Mouse (Mus musculus): ENCODE data around the gene Lgals1. TPM values are rescaled to one million over a fixed set of nuclear protein-coding genes. Genes with fewer than 3 reads are reported as not detected.

Lgals1 gene
- polyA plus RNA-seq, 1 experiment = 13,722 TPM

- Histone ChIP-seq H3K36me3 (ENCODE audit: control insufficient read depth, insufficient read depth) (peaks cover 24% of the 10 kb centered on the region), H3K4me3 (no peak overlapping the region), H3K79me2 (ENCODE audit: control insufficient read depth, insufficient read depth) (peaks cover 9% of the 10 kb centered on the region), H3K27me3 (ENCODE audit: control insufficient read depth, insufficient read depth, insufficient read length) (no peaks in the 10 kb centered on the region), H3K4me2 (ENCODE audit: low read depth) (no peak overlapping the region), H3ac (ENCODE audit: control insufficient read depth, insufficient read length) (no peak overlapping the region)
- no peak for TF ChIP-seq MYOD1 (IDR thresholded peaks at IDR 0.05; ENCODE audit: control insufficient read depth in 1 of 3, insufficient read length in 2 of 3, low read depth in 2 of 3)
- no peak for TF ChIP-seq USF1 (IDR thresholded peaks at IDR 0.05; ENCODE audit: low read depth)
- TF ChIP-seq MAX (IDR thresholded peaks at IDR 0.05; ENCODE audit: low read depth) = no peak
- no peak for TF ChIP-seq POLR2A (IDR thresholded peaks at IDR 0.05; ENCODE audit: insufficient read length, low read depth)
- TF ChIP-seq POLR2AphosphoS2 (IDR thresholded peaks at IDR 0.05; ENCODE audit: insufficient read length, low read depth) = no peak
- no peak for TF ChIP-seq CEBPB (IDR thresholded peaks at IDR 0.05; ENCODE audit: insufficient read depth, poor library complexity, severe bottlenecking)
- no peak for TF ChIP-seq MYOG (IDR thresholded peaks at IDR 0.05; ENCODE audit: control insufficient read depth in 1 of 3, insufficient read depth in 1 of 3, insufficient read length in 2 of 3, low read depth in 2 of 3)
- TF ChIP-seq TCF3 (IDR thresholded peaks at IDR 0.05; ENCODE audit: insufficient read length, low read depth) = no peak
- no peak for TF ChIP-seq E2F4 (IDR thresholded peaks at IDR 0.05; ENCODE audit: insufficient read depth)
- no peak for TF ChIP-seq SRF (IDR thresholded peaks at IDR 0.05; ENCODE audit: control insufficient read depth, insufficient read length, low read depth)
- no peak for TF ChIP-seq REST (IDR thresholded peaks at IDR 0.05; ENCODE audit: insufficient read depth, insufficient read length)
- TF ChIP-seq TCF12 (IDR thresholded peaks at IDR 0.05; ENCODE audit: insufficient read depth, poor library complexity, severe bottlenecking) = no peak
Measured at GRCm38 (mm10) chr15:78880432-78880831, 46.1 kb upstream of the Lgals1 start.

- Histone ChIP-seq H3K4me3 (no peak overlapping the region), H3K36me3 (ENCODE audit: control insufficient read depth, insufficient read depth) (peaks cover 29% of the 10 kb centered on the region), H3ac (ENCODE audit: control insufficient read depth, insufficient read length) (no peak overlapping the region), H3K27me3 (ENCODE audit: control insufficient read depth, insufficient read depth, insufficient read length) (no peaks in the 10 kb centered on the region), H3K4me2 (ENCODE audit: low read depth) (no peak overlapping the region), H3K79me2 (ENCODE audit: control insufficient read depth, insufficient read depth) (peaks cover 9% of the 10 kb centered on the region)
- TF ChIP-seq SRF (IDR thresholded peaks at IDR 0.05; ENCODE audit: control insufficient read depth, insufficient read length, low read depth) (no peak), TCF12 (IDR thresholded peaks at IDR 0.05; ENCODE audit: insufficient read depth, poor library complexity, severe bottlenecking) (no peak), TCF3 (IDR thresholded peaks at IDR 0.05; ENCODE audit: insufficient read length, low read depth) (no peak), CEBPB (IDR thresholded peaks at IDR 0.05; ENCODE audit: insufficient read depth, poor library complexity, severe bottlenecking) (no peak), MYOG (IDR thresholded peaks at IDR 0.05; ENCODE audit: control insufficient read depth in 1 of 3, insufficient read depth in 1 of 3, insufficient read length in 2 of 3, low read depth in 2 of 3) (no peak), REST (IDR thresholded peaks at IDR 0.05; ENCODE audit: insufficient read depth, insufficient read length) (no peak), MAX (IDR thresholded peaks at IDR 0.05; ENCODE audit: low read depth) (no peak), POLR2A (IDR thresholded peaks at IDR 0.05; ENCODE audit: insufficient read length, low read depth) (no peak), E2F4 (IDR thresholded peaks at IDR 0.05; ENCODE audit: insufficient read depth) (no peak)
Measured at GRCm38 (mm10) chr15:78881828-78882227, 44.7 kb upstream of the Lgals1 start.

DNA sequence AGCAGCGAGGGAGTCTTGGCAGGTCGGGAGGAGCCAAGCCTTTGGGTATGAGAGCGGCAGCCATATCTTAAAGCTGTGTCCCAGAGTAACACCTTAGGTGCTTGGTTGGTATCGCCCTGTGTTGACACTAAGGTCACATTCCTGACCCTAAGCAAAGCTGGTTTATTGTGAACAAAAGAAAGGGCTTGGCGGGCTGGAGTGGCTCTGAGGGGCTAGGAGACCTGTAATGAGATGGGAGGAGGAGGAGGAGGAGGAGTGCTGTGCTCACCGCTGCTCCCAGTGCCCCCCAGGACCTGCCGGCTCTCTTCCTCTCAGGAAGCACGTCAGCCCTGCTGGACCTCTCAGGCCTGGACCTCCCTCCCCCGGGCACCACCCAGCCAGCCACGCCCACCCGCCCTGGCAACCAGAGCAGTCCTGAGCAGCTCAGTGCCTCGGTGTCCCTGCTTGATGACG, 37.1 kb upstream of the Lgals1 start:
- Histone ChIP-seq H3K36me3 (ENCODE audit: control insufficient read depth, insufficient read depth) (peaks cover 37% of the 10 kb centered on the region), H3K27me3 (ENCODE audit: control insufficient read depth, insufficient read depth, insufficient read length) (no peaks in the 10 kb centered on the region), H3ac (ENCODE audit: control insufficient read depth, insufficient read length) (no peak overlapping the region), H3K4me3 (no peak overlapping the region), H3K79me2 (ENCODE audit: control insufficient read depth, insufficient read depth) (no peaks in the 10 kb centered on the region), H3K4me2 (ENCODE audit: low read depth) (no peak overlapping the region)
- TF ChIP-seq USF1 (IDR thresholded peaks at IDR 0.05; ENCODE audit: low read depth) (no peak), E2F4 (IDR thresholded peaks at IDR 0.05; ENCODE audit: insufficient read depth) (no peak), CEBPB (IDR thresholded peaks at IDR 0.05; ENCODE audit: insufficient read depth, poor library complexity, severe bottlenecking) (no peak), POLR2A (IDR thresholded peaks at IDR 0.05; ENCODE audit: insufficient read length, low read depth) (no peak), REST (IDR thresholded peaks at IDR 0.05; ENCODE audit: insufficient read depth, insufficient read length) (no peak), TCF3 (IDR thresholded peaks at IDR 0.05; ENCODE audit: insufficient read length, low read depth) (no peak), POLR2AphosphoS2 (IDR thresholded peaks at IDR 0.05; ENCODE audit: insufficient read length, low read depth) (no peak), MAX (IDR thresholded peaks at IDR 0.05; ENCODE audit: low read depth) (no peak), TCF12 (IDR thresholded peaks at IDR 0.05; ENCODE audit: insufficient read depth, poor library complexity, severe bottlenecking) (no peak), SRF (IDR thresholded peaks at IDR 0.05; ENCODE audit: control insufficient read depth, insufficient read length, low read depth) (no peak), MYOD1 (IDR thresholded peaks at IDR 0.05; ENCODE audit: control insufficient read depth in 1 of 3, insufficient read length in 2 of 3, low read depth in 2 of 3) (no peak), MYOG (IDR thresholded peaks at IDR 0.05; ENCODE audit: control insufficient read depth in 1 of 3, insufficient read depth in 1 of 3, insufficient read length in 2 of 3, low read depth in 2 of 3) (no peak)

GRCm38 (mm10) chr15:78892440-78892839, 34.1 kb upstream of the Lgals1 start:
- H3K79me2 ChIP-seq (ENCODE audit: control insufficient read depth, insufficient read depth) = no peaks in the 10 kb centered on the region
- no peaks in the 10 kb centered on the region for H3K27me3 ChIP-seq (ENCODE audit: control insufficient read depth, insufficient read depth, insufficient read length)
- no peak overlapping the region for H3K4me3 ChIP-seq
- peaks cover 21% of the 10 kb centered on the region for H3K36me3 ChIP-seq (ENCODE audit: control insufficient read depth, insufficient read depth)
- TF ChIP-seq POLR2A (IDR thresholded peaks at IDR 0.05; ENCODE audit: insufficient read length, low read depth) (no peak), SRF (IDR thresholded peaks at IDR 0.05; ENCODE audit: control insufficient read depth, insufficient read length, low read depth) (no peak), USF1 (IDR thresholded peaks at IDR 0.05; ENCODE audit: low read depth) (no peak), POLR2AphosphoS2 (IDR thresholded peaks at IDR 0.05; ENCODE audit: insufficient read length, low read depth) (no peak), TCF3 (IDR thresholded peaks at IDR 0.05; ENCODE audit: insufficient read length, low read depth) (no peak), MAX (IDR thresholded peaks at IDR 0.05; ENCODE audit: low read depth) (no peak), E2F4 (IDR thresholded peaks at IDR 0.05; ENCODE audit: insufficient read depth) (no peak), TCF12 (IDR thresholded peaks at IDR 0.05; ENCODE audit: insufficient read depth, poor library complexity, severe bottlenecking) (no peak)
- no peak overlapping the region for H3K4me2 ChIP-seq (ENCODE audit: low read depth)
- H3ac ChIP-seq (ENCODE audit: control insufficient read depth, insufficient read length) = no peak overlapping the region

DNA sequence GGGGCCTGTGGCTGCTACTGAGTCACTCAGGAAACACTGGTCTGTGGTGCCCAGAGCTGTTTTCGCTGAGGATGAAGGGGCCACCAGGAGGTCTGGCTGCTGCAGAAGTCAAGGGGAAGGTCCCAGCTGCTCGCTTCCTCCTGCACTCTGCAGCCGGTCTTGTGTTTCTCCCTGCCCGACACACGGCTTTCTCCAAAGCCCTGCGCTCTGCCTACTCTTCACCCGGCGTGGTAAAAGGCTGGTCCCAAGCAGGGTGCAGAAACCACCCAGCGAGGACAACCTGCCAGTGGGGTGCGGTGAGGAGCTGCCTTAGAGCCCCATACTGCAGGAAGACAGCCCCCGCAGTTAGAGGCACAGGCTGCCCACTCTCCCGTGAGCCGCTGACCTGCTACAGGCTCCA, 31.8 kb upstream of the Lgals1 start:
- Histone ChIP-seq H3K4me2 (ENCODE audit: low read depth) (no peak overlapping the region), H3K79me2 (ENCODE audit: control insufficient read depth, insufficient read depth) (no peaks in the 10 kb centered on the region), H3K4me3 (no peak overlapping the region), H3ac (ENCODE audit: control insufficient read depth, insufficient read length) (no peak overlapping the region), H3K27me3 (ENCODE audit: control insufficient read depth, insufficient read depth, insufficient read length) (no peaks in the 10 kb centered on the region), H3K36me3 (ENCODE audit: control insufficient read depth, insufficient read depth) (peaks cover 15% of the 10 kb centered on the region)
- TF ChIP-seq SRF (IDR thresholded peaks at IDR 0.05; ENCODE audit: control insufficient read depth, insufficient read length, low read depth) (no peak), E2F4 (IDR thresholded peaks at IDR 0.05; ENCODE audit: insufficient read depth) (no peak), MYOD1 (IDR thresholded peaks at IDR 0.05; ENCODE audit: control insufficient read depth in 1 of 3, insufficient read length in 2 of 3, low read depth in 2 of 3) (no peak), POLR2AphosphoS2 (IDR thresholded peaks at IDR 0.05; ENCODE audit: insufficient read length, low read depth) (no peak), POLR2A (IDR thresholded peaks at IDR 0.05; ENCODE audit: insufficient read length, low read depth) (no peak), USF1 (IDR thresholded peaks at IDR 0.05; ENCODE audit: low read depth) (no peak), MYOG (IDR thresholded peaks at IDR 0.05; ENCODE audit: control insufficient read depth in 1 of 3, insufficient read depth in 1 of 3, insufficient read length in 2 of 3, low read depth in 2 of 3) (no peak), CEBPB (IDR thresholded peaks at IDR 0.05; ENCODE audit: insufficient read depth, poor library complexity, severe bottlenecking) (no peak), MAX (IDR thresholded peaks at IDR 0.05; ENCODE audit: low read depth) (no peak), REST (IDR thresholded peaks at IDR 0.05; ENCODE audit: insufficient read depth, insufficient read length) (no peak), TCF12 (IDR thresholded peaks at IDR 0.05; ENCODE audit: insufficient read depth, poor library complexity, severe bottlenecking) (no peak), TCF3 (IDR thresholded peaks at IDR 0.05; ENCODE audit: insufficient read length, low read depth) (no peak)
